Mouse (Mus musculus) c-Kit-positive CD71-positive TER-119-positive erythroid progenitor cells, embryonic 14.5 days (primary cell): Measurements from ENCODE around the gene Mmab.

Experiments used
- DNase-seq: peaks from one replicate; pipeline ENCODE4 v3.0.0-alpha.2; 2013; ENCODE audit warnings: low spot score

Mmab gene

GRCm38 (mm10) chr5:114443566-114444367, at the start of gene Mmab, which contains the start of gene Mvk:
Mmab (minus strand) TSS chr5:114444060.
Mvk (plus strand) TSS chr5:114444269.
- peak; percentile 96 for DNase-seq

GRCm38 (mm10) chr5:114490241-114490640, 46.4 kb upstream of the Mmab start:
- DNase-seq, result no peak

- DNase-seq, result no peak
Observed at GRCm38 (mm10) chr5:114489570-114489969, 45.7 kb upstream of the Mmab start.

- DNase-seq, result no peak
Observed at GRCm38 (mm10) chr5:114485685-114486084, 41.8 kb upstream of the Mmab start.

- DNase-seq, result no peak
Observed at GRCm38 (mm10) chr5:114482587-114483011, 38.7 kb upstream of the Mmab start.

GRCm38 (mm10) chr5:114478267-114478666, 34.4 kb upstream of the Mmab start:
- DNase-seq, result no peak

- no peak for DNase-seq
Observed at GRCm38 (mm10) chr5:114474741-114475491, 31.1 kb upstream of the Mmab start.

GRCm38 (mm10) chr5:114470359-114470758, 26.5 kb upstream of the Mmab start:
- DNase-seq, result no peak

- no peak for DNase-seq
Observed at GRCm38 (mm10) chr5:114468007-114468406, 24.1 kb upstream of the Mmab start.

- no peak for DNase-seq
Observed at GRCm38 (mm10) chr5:114467430-114467829, 23.6 kb upstream of the Mmab start.

- no peak for DNase-seq
Observed at GRCm38 (mm10) chr5:114467019-114467418, 23.2 kb upstream of the Mmab start.

- DNase-seq, result no peak
Observed at GRCm38 (mm10) chr5:114465641-114466040, 21.8 kb upstream of the Mmab start.

GRCm38 (mm10) chr5:114464561-114464960, 20.7 kb upstream of the Mmab start:
- DNase-seq, result no peak

- DNase-seq, result no peak
Observed at GRCm38 (mm10) chr5:114462067-114463040, 18.5 kb upstream of the Mmab start.

- DNase-seq, result peak; percentile 50
Observed at GRCm38 (mm10) chr5:114461238-114461637, 17.4 kb upstream of the Mmab start.

GRCm38 (mm10) chr5:114456995-114457605, 13.2 kb upstream of the Mmab start:
- no peak for DNase-seq

- DNase-seq, result no peak
Observed at GRCm38 (mm10) chr5:114456287-114456686, 12.4 kb upstream of the Mmab start.

GRCm38 (mm10) chr5:114449011-114449410, 5.2 kb upstream of the Mmab start:
- DNase-seq, result no peak

GRCm38 (mm10) chr5:114444368-114444692, 470 bp upstream of the Mmab start:
- no peak for DNase-seq

GRCm38 (mm10) chr5:114435588-114435987, 8.3 kb downstream of the Mmab start:
- DNase-seq, result no peak

- DNase-seq, result no peak
Observed at GRCm38 (mm10) chr5:114434359-114434758, 9.5 kb downstream of the Mmab start.

- no peak for DNase-seq
Observed at GRCm38 (mm10) chr5:114429781-114430180, 14.1 kb downstream of the Mmab start.
